Mouse (Mus musculus): ENCODE results near the gene Bcl11a. TPM values are rescaled to one million over a fixed set of nuclear protein-coding genes. Genes with fewer than 3 reads are reported as not detected.
A peak's percentile ranks its signal among the peaks of the same experiment; 100 is the strongest.

Bcl11a gene
- total and polyA plus RNA-seq, 3 experiments: 37.0 to 112 (median 83.8) TPM

DNA sequence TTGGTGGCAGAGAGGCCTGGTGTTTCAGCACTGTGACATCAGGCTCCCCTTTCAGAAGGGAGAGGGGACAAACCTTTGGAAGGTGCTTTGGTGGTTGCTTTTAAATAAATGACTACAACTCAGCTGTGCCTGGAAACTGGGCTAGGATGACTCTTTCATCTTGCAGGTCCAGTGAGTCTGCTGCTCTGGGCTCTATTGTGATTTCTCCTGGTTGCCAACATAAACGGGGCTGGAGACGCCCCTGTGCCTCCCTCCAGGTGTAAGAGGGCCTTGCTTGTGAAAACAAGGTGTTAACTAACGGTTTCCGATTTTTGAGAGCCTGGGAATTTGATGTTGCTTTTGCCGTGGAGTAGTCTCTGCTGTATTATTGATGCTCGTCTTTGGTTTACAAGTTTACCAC lies 18.6 kb downstream of the Bcl11a start:
- Histone ChIP-seq H3K4me1 (ENCODE audit: control insufficient read depth in 1 of 2, insufficient read depth in 2 of 2, low read length in 2 of 2) (peaks cover 49 to 52% of the 10 kb centered on the region in 2 experiments), H3K27ac (ENCODE audit: control insufficient read depth, low read depth, low read length) (peak overlapping the region; percentile 12; the same call in 1 of the 2 replicates), H3K36me3 (ENCODE audit: control insufficient read depth in 1 of 2, insufficient read depth in 2 of 2, low read length in 2 of 2) (peaks cover 37 to 86% of the 10 kb centered on the region in 2 experiments), H3K79me2 (ENCODE audit: control insufficient read depth, insufficient read depth, low read length, poor library complexity) (peaks cover 83% of the 10 kb centered on the region), H3K27me3 (ENCODE audit: control insufficient read depth in 1 of 2, insufficient read depth in 2 of 2, low read length in 2 of 2) (no peaks in the 10 kb centered on the region), H3K9me3 (replicated peaks; ENCODE audit: insufficient read depth, low read length) (no peaks in the 10 kb centered on the region), H3K9ac (ENCODE audit: control insufficient read depth, low read depth, low read length, poor library complexity, severe bottlenecking) (no peak overlapping the region), H3K4me3 (ENCODE audit: control insufficient read depth in 1 of 2, insufficient read depth in 1 of 2, low read depth in 2 of 2, low read length in 2 of 2) (no peak overlapping the region)
- DNase-seq (ENCODE audit: low read depth, low spot score): no peak
- TF ChIP-seq CHD1 (IDR thresholded peaks at IDR 0.05; ENCODE audit: low read depth, low read length): no peak
- no peak for TF ChIP-seq ZNF384 (IDR thresholded peaks at IDR 0.05; ENCODE audit: low read depth, low read length)
- no peak for TF ChIP-seq POLR2A (IDR thresholded peaks at IDR 0.05; ENCODE audit: control insufficient read depth in 1 of 2, insufficient read depth in 1 of 2, low read depth in 1 of 2, low read length in 2 of 2, poor library complexity in 1 of 2)
- no peak for TF ChIP-seq MYB (IDR thresholded peaks at IDR 0.05; ENCODE audit: low read depth, low read length)
- TF ChIP-seq MAFK (IDR thresholded peaks at IDR 0.05; ENCODE audit: borderline replicate concordance, low read depth, low read length): no peak
- no peak for TF ChIP-seq MAZ (IDR thresholded peaks at IDR 0.05; ENCODE audit: low read depth, low read length)
- no peak for TF ChIP-seq RAD21 (IDR thresholded peaks at IDR 0.05; ENCODE audit: low read depth, low read length)
- no peak for TF ChIP-seq RCOR1 (IDR thresholded peaks at IDR 0.05; ENCODE audit: low read depth, low read length)
- no peak for TF ChIP-seq BHLHE40 (IDR thresholded peaks at IDR 0.05; ENCODE audit: borderline replicate concordance, low read depth, low read length)
- TF ChIP-seq MEF2A (IDR thresholded peaks at IDR 0.05; ENCODE audit: extremely low read depth, insufficient replicate concordance, low read depth, low read length, poor library complexity, severe bottlenecking): no peak
- no peak for TF ChIP-seq HCFC1 (IDR thresholded peaks at IDR 0.05; ENCODE audit: low read depth, low read length)
- no peak for TF ChIP-seq MXI1 (IDR thresholded peaks at IDR 0.05; ENCODE audit: low read depth, low read length)
- no peak for TF ChIP-seq CHD2 (IDR thresholded peaks at IDR 0.05; ENCODE audit: low read length)

DNA sequence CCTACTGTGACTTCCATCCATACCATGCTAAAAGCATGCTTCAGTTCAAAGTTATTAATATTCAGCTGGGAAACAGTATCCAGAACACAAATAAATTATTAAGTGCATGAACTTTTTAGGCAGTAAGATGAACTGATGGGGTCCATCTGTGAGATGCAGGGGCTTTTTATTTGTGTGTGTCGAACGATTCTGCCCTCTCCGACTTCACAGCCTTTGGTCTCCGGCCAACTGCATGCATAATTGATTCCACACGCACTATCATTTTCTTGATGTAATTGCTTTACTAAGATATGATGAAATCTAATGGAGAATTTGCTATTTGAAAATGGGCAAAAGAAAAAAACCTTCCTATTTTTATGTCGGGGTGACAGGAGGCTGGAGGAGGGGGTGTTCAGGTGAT lies 19.2 kb downstream of the Bcl11a start:
- H3K9ac ChIP-seq (ENCODE audit: control insufficient read depth, low read depth, low read length, poor library complexity, severe bottlenecking): no peak overlapping the region
- no peaks in the 10 kb centered on the region for H3K27me3 ChIP-seq (ENCODE audit: control insufficient read depth in 1 of 2, insufficient read depth in 2 of 2, low read length in 2 of 2)
- no peaks in the 10 kb centered on the region for H3K9me3 ChIP-seq (replicated peaks; ENCODE audit: insufficient read depth, low read length)
- TF ChIP-seq MAX (IDR thresholded peaks at IDR 0.05; ENCODE audit: low read length) (no peak), USF2 (IDR thresholded peaks at IDR 0.05; ENCODE audit: borderline replicate concordance in 1 of 2, insufficient read depth in 1 of 2, low read depth in 1 of 2, low read length in 2 of 2) (no peak), MEF2A (IDR thresholded peaks at IDR 0.05; ENCODE audit: extremely low read depth, insufficient replicate concordance, low read depth, low read length, poor library complexity, severe bottlenecking) (no peak), ZKSCAN1 (IDR thresholded peaks at IDR 0.05; ENCODE audit: low read depth, low read length) (no peak), JUND (IDR thresholded peaks at IDR 0.05; ENCODE audit: low read depth, low read length) (no peak), MYC (IDR thresholded peaks at IDR 0.05; ENCODE audit: low read depth, low read length) (no peak), POLR2AphosphoS2 (IDR thresholded peaks at IDR 0.05; ENCODE audit: low read length) (no peak), SMC3 (IDR thresholded peaks at IDR 0.05; ENCODE audit: low read depth, low read length) (no peak), ZNF384 (IDR thresholded peaks at IDR 0.05; ENCODE audit: low read depth, low read length) (no peak), MXI1 (IDR thresholded peaks at IDR 0.05; ENCODE audit: low read depth, low read length) (no peak), TBP (IDR thresholded peaks at IDR 0.05; ENCODE audit: low read depth, low read length) (no peak), USF1 (IDR thresholded peaks at IDR 0.05; ENCODE audit: low read depth, low read length) (no peak), UBTF (IDR thresholded peaks at IDR 0.05; ENCODE audit: borderline replicate concordance, insufficient read depth, low read depth, low read length) (no peak), CTCF (IDR thresholded peaks at IDR 0.05 in 2 of 3, conservative IDR thresholded peaks at IDR 0.05 in 1 of 3; ENCODE audit: control insufficient read depth in 1 of 3, insufficient read depth in 1 of 3, low read depth in 2 of 3, low read length in 3 of 3, poor library complexity in 1 of 3, severe bottlenecking in 1 of 3) (no peak)
- no peak overlapping the region for H3K4me3 ChIP-seq (ENCODE audit: control insufficient read depth in 1 of 2, insufficient read depth in 1 of 2, low read depth in 2 of 2, low read length in 2 of 2)
- H3K4me1 ChIP-seq (ENCODE audit: control insufficient read depth in 1 of 2, insufficient read depth in 2 of 2, low read length in 2 of 2): peaks cover 51 to 57% of the 10 kb centered on the region in 2 experiments
- H3K27ac ChIP-seq (ENCODE audit: control insufficient read depth, low read depth, low read length): no peak overlapping the region
- peaks cover 84% of the 10 kb centered on the region for H3K79me2 ChIP-seq (ENCODE audit: control insufficient read depth, insufficient read depth, low read length, poor library complexity)
- no peak for DNase-seq (ENCODE audit: low read depth, low spot score)
- peaks cover 35 to 87% of the 10 kb centered on the region in 2 experiments for H3K36me3 ChIP-seq (ENCODE audit: control insufficient read depth in 1 of 2, insufficient read depth in 2 of 2, low read length in 2 of 2)

All from MEL (cell line).